Mouse (Mus musculus): ENCODE measurements around the gene Nav2.

DNA sequence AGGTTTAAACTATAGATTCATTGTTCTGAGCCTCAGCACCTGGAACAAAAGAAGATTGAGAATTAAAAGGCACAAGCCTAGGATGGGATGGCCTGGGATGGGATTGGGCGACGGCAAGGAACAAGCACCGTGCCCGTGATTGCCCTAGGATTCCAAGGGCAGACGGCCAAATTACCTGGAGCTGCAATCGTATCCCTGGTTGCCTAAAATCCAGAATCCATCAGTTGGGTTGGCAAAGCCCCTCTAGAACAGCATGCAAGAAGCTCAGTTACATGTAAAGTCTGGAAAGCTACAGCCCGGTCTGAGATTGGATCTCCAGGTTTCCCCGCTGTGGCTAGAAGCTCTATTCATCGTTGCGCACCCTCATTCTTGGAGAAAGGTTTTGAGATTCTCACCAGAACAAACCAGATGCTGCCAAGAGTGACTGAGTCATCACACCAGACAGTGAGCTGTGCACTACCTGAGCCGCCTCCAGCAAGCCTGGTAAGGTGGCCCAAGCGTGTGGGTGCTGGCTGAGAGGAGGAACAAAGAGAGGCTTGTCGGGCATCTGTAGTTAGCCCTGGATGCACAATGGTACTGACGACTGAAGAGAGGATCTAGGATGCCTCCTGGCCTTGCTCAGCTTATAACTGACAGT, 531.9 kb downstream of the Nav2 start:
- TF ChIP-seq POLR2A (IDR thresholded peaks at IDR 0.05; ENCODE audit: insufficient read length, low read depth) (no peak), SRF (IDR thresholded peaks at IDR 0.05; ENCODE audit: control insufficient read depth, insufficient read length, low read depth) (no peak), POLR2AphosphoS2 (IDR thresholded peaks at IDR 0.05; ENCODE audit: insufficient read length, low read depth) (no peak), MAX (IDR thresholded peaks at IDR 0.05; ENCODE audit: low read depth) (no peak), TCF12 (IDR thresholded peaks at IDR 0.05; ENCODE audit: insufficient read depth, poor library complexity, severe bottlenecking) (no peak), E2F4 (IDR thresholded peaks at IDR 0.05; ENCODE audit: insufficient read depth) (no peak), CEBPB (IDR thresholded peaks at IDR 0.05; ENCODE audit: insufficient read depth, poor library complexity, severe bottlenecking) (no peak), USF1 (IDR thresholded peaks at IDR 0.05; ENCODE audit: low read depth) (no peak), TCF3 (IDR thresholded peaks at IDR 0.05; ENCODE audit: insufficient read length, low read depth) (no peak), MYOD1 (IDR thresholded peaks at IDR 0.05; ENCODE audit: control insufficient read depth in 1 of 3, insufficient read length in 2 of 3, low read depth in 2 of 3) (no peak), MYOG (IDR thresholded peaks at IDR 0.05; ENCODE audit: control insufficient read depth in 1 of 3, insufficient read depth in 1 of 3, insufficient read length in 2 of 3, low read depth in 2 of 3) (no peak)
